Mouse (Mus musculus): ENCODE measurements around the gene Grik3.

GRCm38 (mm10) chr4:125545768-125546220 is 55.3 kb downstream of the Grik3 start:
- TF ChIP-seq POLR2AphosphoS2 (IDR thresholded peaks at IDR 0.05; ENCODE audit: insufficient read length, low read depth) (no peak), POLR2A (IDR thresholded peaks at IDR 0.05; ENCODE audit: insufficient read length, low read depth) (no peak), USF1 (IDR thresholded peaks at IDR 0.05; ENCODE audit: low read depth) (no peak)
